Mouse (Mus musculus) urinary bladder, adult 2 months (tissue): ENCODE measurements at regions not wholly inside any gene's neighbourhood (a gene's known extent, or its start where the extent isn't known, plus 50 kb on each side); places are given as distances from the start of the nearest gene placed in this dataset.

ENCODE experiments used
- DNase-seq: peaks from one replicate; pipeline ENCODE4 v3.0.0; 2022; ENCODE audit warnings: low spot score

- DNase-seq, result no peak
Observed at GRCm38 (mm10) chr1:167905424-167905823, 216.4 kb downstream of the Lmx1a start.

- DNase-seq, result no peak
Observed at GRCm38 (mm10) chr1:167912074-167912473, 223.0 kb downstream of the Lmx1a start.

GRCm38 (mm10) chr1:167914982-167915561, 226.0 kb downstream of the Lmx1a start:
- DNase-seq, result peak; percentile 32

GRCm38 (mm10) chr1:167915578-167916275, 226.7 kb downstream of the Lmx1a start:
- no peak for DNase-seq

GRCm38 (mm10) chr1:167922917-167923316, 233.9 kb downstream of the Lmx1a start:
- DNase-seq, result no peak

GRCm38 (mm10) chr1:167928060-167928467, 239.0 kb downstream of the Lmx1a start:
- DNase-seq, result no peak

GRCm38 (mm10) chr1:167929729-167930341, 240.8 kb downstream of the Lmx1a start:
- no peak for DNase-seq

- DNase-seq, result no peak
Observed at GRCm38 (mm10) chr1:167932088-167932487, 243.1 kb downstream of the Lmx1a start.

- no peak for DNase-seq
Observed at GRCm38 (mm10) chr1:167936726-167937125, 247.7 kb downstream of the Lmx1a start.

GRCm38 (mm10) chr1:167938176-167938575, 249.1 kb downstream of the Lmx1a start:
- DNase-seq, result no peak

- no peak for DNase-seq
Observed at GRCm38 (mm10) chr1:167942037-167942470, 253.0 kb downstream of the Lmx1a start.

- DNase-seq, result no peak
Observed at GRCm38 (mm10) chr1:167943121-167943520, 254.1 kb downstream of the Lmx1a start.

GRCm38 (mm10) chr1:167945615-167946252, 256.7 kb downstream of the Lmx1a start:
- no peak for DNase-seq

GRCm38 (mm10) chr1:167947866-167948265, 258.8 kb downstream of the Lmx1a start:
- no peak for DNase-seq

- DNase-seq, result no peak
Observed at GRCm38 (mm10) chr1:167951717-167952116, 262.7 kb downstream of the Lmx1a start.

GRCm38 (mm10) chr1:167958531-167958930, 269.5 kb downstream of the Lmx1a start:
- no peak for DNase-seq

- no peak for DNase-seq
Observed at GRCm38 (mm10) chr1:167969545-167969944, 280.5 kb downstream of the Lmx1a start.

GRCm38 (mm10) chr1:167969985-167970384, 280.9 kb downstream of the Lmx1a start:
- DNase-seq, result no peak

- DNase-seq, result no peak
Observed at GRCm38 (mm10) chr1:167976708-167977107, 287.7 kb downstream of the Lmx1a start.

- DNase-seq, result no peak
Observed at GRCm38 (mm10) chr1:167979187-167979586, 290.1 kb downstream of the Lmx1a start.

- DNase-seq, result no peak
Observed at GRCm38 (mm10) chr1:167979588-167979987, 290.6 kb downstream of the Lmx1a start.

GRCm38 (mm10) chr1:167981292-167981691, 292.3 kb downstream of the Lmx1a start:
- DNase-seq, result no peak

GRCm38 (mm10) chr1:168007456-168007855, 318.4 kb downstream of the Lmx1a start:
- no peak for DNase-seq
